Mouse (Mus musculus) stomach, embryonic 15.5 days (tissue): ENCODE measurements at regions not wholly inside any gene's neighbourhood (a gene's known extent, or its start where the extent isn't known, plus 50 kb on each side); places are given as distances from the start of the nearest gene placed in this dataset.

Experiments used
- ATAC-seq: fragments of 200-750 bp; cut with Nextera tagmentation; 2 replicates; pipeline ENCODE4 v1.8.0; 2017; ENCODE audit warnings: low read depth, moderate number of reproducible peaks, moderate TSS enrichment; ENCODE audit not compliant: insufficient read depth, low FRiP score
- H3K27ac ChIP-seq: fragments of 300-500 bp; sonication (generic); 2 replicates; pipeline ENCODE4 v1.5.1; 2015; ENCODE audit warnings: mild to moderate bottlenecking, inconsistent platforms
- H3K27me3 ChIP-seq: fragments of 300-500 bp; sonication (generic); replicated peaks from 2 replicates; pipeline ENCODE4 v1.6.1; 2015; ENCODE audit warnings: inconsistent platforms
- H3K36me3 ChIP-seq: fragments of 300-500 bp; sonication (generic); 2 replicates; pipeline ENCODE4 v1.6.1; 2015; ENCODE audit warnings: inconsistent platforms
- H3K4me1 ChIP-seq: fragments of 300-500 bp; sonication (generic); 2 replicates; pipeline ENCODE4 v1.6.1; 2015; ENCODE audit warnings: inconsistent platforms
- H3K4me2 ChIP-seq: fragments of 300-500 bp; sonication (generic); 2 replicates; pipeline ENCODE4 v1.6.1; 2015; ENCODE audit warnings: mild to moderate bottlenecking, inconsistent platforms
- H3K4me3 ChIP-seq: fragments of 300-500 bp; sonication (generic); replicated peaks from 2 replicates; pipeline ENCODE4 v1.5.1; 2015; ENCODE audit warnings: inconsistent platforms
- H3K9ac ChIP-seq: fragments of 300-500 bp; sonication (generic); 2 replicates; pipeline ENCODE4 v1.6.1; 2015; ENCODE audit warnings: inconsistent platforms
- H3K9me3 ChIP-seq: fragments of 300-500 bp; sonication (generic); 2 replicates; pipeline ENCODE4 v1.6.1; 2016; ENCODE audit warnings: inconsistent platforms
- WGBS: fragments of 180-500 bp; shearing (Covaris S2); methylation state at CpG from one replicate; pipeline ENCODE4 v1.1.7; 2015; 5-methylcytosine and 5-hydroxymethylcytosine counted together

DNA sequence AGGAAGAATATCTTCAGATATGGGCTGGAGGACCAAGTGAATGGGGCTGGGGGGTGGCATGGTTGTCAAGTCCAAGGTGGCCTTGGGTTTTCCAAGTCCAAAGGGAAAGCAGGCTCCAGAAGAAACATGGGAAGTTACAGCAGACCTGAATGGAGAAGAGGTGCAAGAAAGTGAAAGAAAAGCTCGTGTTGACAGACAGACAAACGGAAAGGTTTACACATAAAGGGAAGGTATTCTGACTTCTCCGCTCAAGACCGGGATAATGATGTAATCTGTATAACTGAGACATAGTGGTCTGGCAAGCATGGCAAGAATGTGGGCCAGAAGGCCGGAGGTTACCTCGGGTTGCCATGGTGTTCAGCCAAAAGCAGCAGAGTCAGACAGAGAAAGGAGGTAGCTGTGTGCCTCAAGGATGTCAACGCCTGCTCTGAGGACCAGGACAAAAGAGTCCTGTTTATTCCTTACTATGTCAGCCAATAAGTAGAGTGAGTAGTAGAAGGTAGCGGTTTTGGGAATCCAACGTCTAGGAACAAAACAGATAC, 50.8 kb upstream of the Elk3 start:
- 67% methylated on average over 9 of the region's 9 CpGs for WGBS
- no peaks in the 10 kb centered on the region for H3K36me3 ChIP-seq
- H3K4me2 ChIP-seq = no peak overlapping the region
- H3K4me1 ChIP-seq = no peaks in the 10 kb centered on the region
- H3K9ac ChIP-seq = no peak overlapping the region
- H3K9me3 ChIP-seq = no peaks in the 10 kb centered on the region
- H3K27ac ChIP-seq = no peak overlapping the region
- no peak overlapping the region for H3K4me3 ChIP-seq
- ATAC-seq = no peak
- no peaks in the 10 kb centered on the region for H3K27me3 ChIP-seq

DNA sequence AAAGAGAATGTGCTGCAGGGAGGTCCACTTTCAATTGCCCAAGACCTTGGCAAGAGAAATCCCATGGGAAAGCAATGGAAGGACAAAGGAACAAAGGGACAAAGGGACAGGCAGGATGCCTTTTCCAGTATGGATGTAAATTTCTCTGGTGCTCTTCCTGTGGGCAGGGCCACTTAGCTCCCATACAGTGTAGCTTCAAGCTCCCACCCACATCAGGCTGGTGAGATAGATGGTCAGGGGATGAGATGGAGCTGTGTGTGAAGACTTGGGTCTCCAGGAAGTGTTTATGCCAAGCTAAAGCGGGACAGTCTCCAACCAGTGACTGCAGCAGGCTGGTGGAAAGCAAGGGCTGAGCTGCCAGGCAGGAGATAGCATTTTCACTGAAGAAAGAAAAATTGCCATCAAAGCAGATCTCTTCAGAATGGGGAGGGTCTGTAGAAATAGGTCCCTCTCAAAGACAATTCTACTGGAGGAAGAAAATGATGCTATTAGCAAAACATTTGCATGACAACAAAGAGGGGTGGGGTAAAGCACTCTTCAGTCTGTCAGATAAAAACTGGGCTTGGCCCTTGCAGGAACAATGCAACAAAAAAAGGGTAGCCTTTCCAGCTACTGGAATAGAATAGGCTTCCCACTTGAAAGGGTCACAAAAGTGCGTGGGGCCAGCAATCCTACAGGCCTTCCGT, 53.3 kb upstream of the Elk3 start:
- Histone ChIP-seq H3K4me2 (no peak overlapping the region), H3K27ac (no peak overlapping the region), H3K9me3 (no peaks in the 10 kb centered on the region), H3K4me3 (no peak overlapping the region), H3K36me3 (no peaks in the 10 kb centered on the region), H3K4me1 (no peaks in the 10 kb centered on the region), H3K27me3 (no peaks in the 10 kb centered on the region), H3K9ac (no peak overlapping the region)
- no peak for ATAC-seq
- 59% methylated on average over 3 of the region's 3 CpGs for WGBS

DNA sequence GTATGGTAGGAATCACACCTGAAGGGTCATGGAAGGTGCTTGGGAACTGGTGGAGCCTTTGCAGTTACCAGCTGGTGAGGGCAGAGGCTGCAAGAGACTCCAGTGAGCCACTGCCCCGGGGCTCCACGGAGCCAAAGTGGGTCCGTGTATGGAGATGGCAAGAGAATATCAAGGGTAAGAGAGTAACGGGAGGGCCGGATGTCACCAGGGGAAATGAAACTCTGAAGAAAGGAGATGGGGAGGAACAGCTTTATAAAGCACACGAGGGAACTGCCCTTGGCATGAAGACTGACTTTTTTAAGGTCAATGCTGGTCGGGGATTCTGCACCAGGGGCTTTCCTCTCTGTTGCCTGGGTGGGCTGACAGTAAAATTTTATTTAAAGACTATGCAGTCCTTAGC, 53.9 kb upstream of the Elk3 start:
- H3K36me3 ChIP-seq = no peaks in the 10 kb centered on the region
- H3K4me2 ChIP-seq = no peak overlapping the region
- H3K27me3 ChIP-seq = no peaks in the 10 kb centered on the region
- no peak overlapping the region for H3K4me3 ChIP-seq
- H3K9ac ChIP-seq = no peak overlapping the region
- 78% methylated on average over 7 of the region's 7 CpGs for WGBS
- no peaks in the 10 kb centered on the region for H3K4me1 ChIP-seq
- no peak overlapping the region for H3K27ac ChIP-seq
- H3K9me3 ChIP-seq = no peaks in the 10 kb centered on the region
- ATAC-seq = no peak

DNA sequence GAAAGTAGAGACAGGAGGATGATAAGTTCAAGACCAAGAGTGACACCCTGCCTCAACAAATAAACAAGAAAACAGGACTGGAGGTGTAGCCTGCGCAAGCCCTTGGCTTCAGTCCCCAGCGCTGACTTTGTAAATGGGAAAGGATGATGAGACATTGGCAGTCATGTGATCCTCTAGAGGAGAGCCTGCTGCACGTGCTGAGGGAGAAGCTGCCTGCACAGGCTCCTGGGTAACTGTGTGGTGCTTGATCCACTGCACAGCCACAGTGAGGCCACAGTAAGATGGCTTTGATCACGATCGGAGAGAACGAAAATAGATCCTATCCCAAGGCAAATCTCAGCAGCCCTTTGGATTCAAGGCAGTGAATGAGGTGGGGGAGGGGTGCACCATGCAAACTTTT, 54.4 kb upstream of the Elk3 start:
- 73% methylated on average over 6 of the region's 6 CpGs for WGBS
- no peaks in the 10 kb centered on the region for H3K36me3 ChIP-seq
- H3K4me3 ChIP-seq = no peak overlapping the region
- ATAC-seq = no peak
- no peaks in the 10 kb centered on the region for H3K9me3 ChIP-seq
- H3K27me3 ChIP-seq = no peaks in the 10 kb centered on the region
- H3K27ac ChIP-seq = no peak overlapping the region
- H3K4me1 ChIP-seq = no peaks in the 10 kb centered on the region
- H3K9ac ChIP-seq = no peak overlapping the region
- H3K4me2 ChIP-seq = no peak overlapping the region

GRCm38 (mm10) chr10:93365824-93366223, 54.9 kb upstream of the Elk3 start:
- Histone ChIP-seq H3K27me3 (no peaks in the 10 kb centered on the region), H3K4me3 (no peak overlapping the region), H3K9ac (no peak overlapping the region), H3K4me1 (no peaks in the 10 kb centered on the region), H3K27ac (no peak overlapping the region), H3K4me2 (no peak overlapping the region), H3K9me3 (no peaks in the 10 kb centered on the region), H3K36me3 (no peaks in the 10 kb centered on the region)
- no peak for ATAC-seq
- WGBS = 85% methylated on average over 5 of the region's 5 CpGs

DNA sequence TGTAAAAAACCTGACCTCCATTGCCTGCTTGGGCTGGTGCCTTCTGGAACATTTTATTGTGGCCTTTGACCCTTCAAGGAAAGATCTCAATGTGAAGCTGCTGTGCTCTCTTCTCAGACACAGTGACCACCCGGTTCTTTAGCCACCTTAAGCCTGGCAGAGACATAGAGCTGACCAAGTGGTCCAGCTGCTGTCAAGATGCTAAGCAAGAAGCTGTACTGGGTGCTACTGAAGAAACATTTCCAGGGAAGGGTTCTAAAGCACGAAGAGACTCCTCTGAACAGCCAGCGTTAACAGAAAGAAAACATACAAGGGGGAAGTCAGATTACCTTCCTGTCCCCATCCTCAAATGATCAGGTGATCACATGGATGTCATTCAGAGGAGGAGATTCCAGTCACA, 58.8 kb upstream of the Elk3 start:
- H3K36me3 ChIP-seq = no peaks in the 10 kb centered on the region
- H3K9ac ChIP-seq = no peak overlapping the region
- H3K4me2 ChIP-seq = no peak overlapping the region
- no peak overlapping the region for H3K27ac ChIP-seq
- no peaks in the 10 kb centered on the region for H3K4me1 ChIP-seq
- no peak overlapping the region for H3K4me3 ChIP-seq
- no peaks in the 10 kb centered on the region for H3K27me3 ChIP-seq
- no peaks in the 10 kb centered on the region for H3K9me3 ChIP-seq
- no peak for ATAC-seq
- 69% methylated on average over 3 of the region's 3 CpGs for WGBS

DNA sequence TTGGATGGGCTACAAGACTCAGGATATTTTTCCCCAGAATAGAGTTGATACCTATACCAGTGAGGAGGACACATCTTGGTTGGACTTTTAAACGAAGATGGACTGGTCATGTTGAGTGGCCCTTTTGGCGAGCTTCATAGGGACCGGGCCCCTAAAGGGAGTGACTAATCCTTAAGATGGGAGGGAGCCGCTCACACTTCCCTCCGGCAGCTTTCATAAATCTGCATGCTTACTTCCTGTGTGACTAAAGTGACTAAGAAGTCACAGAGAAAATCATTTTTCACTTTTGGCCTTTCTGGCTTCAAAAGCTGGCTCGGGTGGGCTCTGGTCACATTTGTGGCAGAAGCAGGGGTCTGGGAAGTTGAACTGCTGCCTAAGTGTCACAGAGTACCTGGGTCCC, 59.4 kb upstream of the Elk3 start:
- H3K9ac ChIP-seq = no peak overlapping the region
- no peak overlapping the region for H3K27ac ChIP-seq
- H3K27me3 ChIP-seq = no peaks in the 10 kb centered on the region
- no peaks in the 10 kb centered on the region for H3K9me3 ChIP-seq
- H3K4me3 ChIP-seq = no peak overlapping the region
- no peaks in the 10 kb centered on the region for H3K36me3 ChIP-seq
- no peak overlapping the region for H3K4me2 ChIP-seq
- ATAC-seq = no peak
- 0 out of 2 replicates have a peak, but pooled peaks cover 2% of the 10 kb centered on the region for H3K4me1 ChIP-seq
- whole genome bisulfite sequencing = 56% methylated on average over 6 of the region's 6 CpGs

- no peak overlapping the region for H3K4me2 ChIP-seq
- H3K9me3 ChIP-seq = no peaks in the 10 kb centered on the region
- H3K4me3 ChIP-seq = no peak overlapping the region
- H3K36me3 ChIP-seq = no peaks in the 10 kb centered on the region
- no peak overlapping the region for H3K9ac ChIP-seq
- no peak for ATAC-seq
- H3K27ac ChIP-seq = no peak overlapping the region
- no peaks in the 10 kb centered on the region for H3K27me3 ChIP-seq
- H3K4me1 ChIP-seq = 0 out of 2 replicates have a peak, but pooled peaks cover 2% of the 10 kb centered on the region
- 69% methylated on average over 7 of the region's 7 CpGs for WGBS
Measured at GRCm38 (mm10) chr10:93372281-93372680, 61.3 kb upstream of the Elk3 start.

DNA sequence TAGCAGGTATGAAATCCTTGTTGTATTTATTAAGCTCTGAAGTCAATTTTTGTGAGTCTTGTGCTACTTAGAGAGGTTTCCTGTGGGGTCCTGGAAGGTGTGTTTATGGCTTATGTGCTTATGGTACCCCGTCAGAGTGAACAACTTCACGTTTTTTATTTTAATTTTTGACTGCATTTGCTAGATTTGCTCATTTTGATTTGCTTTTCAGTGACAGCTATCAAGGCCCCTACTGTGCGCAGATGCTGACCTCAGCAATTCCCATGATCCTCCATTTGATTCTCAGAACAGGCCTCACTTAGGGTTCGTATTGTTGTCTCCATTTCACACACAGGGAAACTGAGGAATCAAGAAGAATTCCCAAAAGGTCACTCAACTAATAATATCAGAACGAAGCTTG, 62.3 kb upstream of the Elk3 start:
- Histone ChIP-seq H3K9ac (no peak overlapping the region), H3K36me3 (no peaks in the 10 kb centered on the region), H3K27ac (no peak overlapping the region), H3K27me3 (no peaks in the 10 kb centered on the region), H3K4me3 (no peak overlapping the region), H3K9me3 (no peaks in the 10 kb centered on the region), H3K4me1 (0 out of 2 replicates have a peak, but pooled peaks cover 2% of the 10 kb centered on the region), H3K4me2 (no peak overlapping the region)
- 75% methylated on average over 5 of the region's 5 CpGs for WGBS
- no peak for ATAC-seq

DNA sequence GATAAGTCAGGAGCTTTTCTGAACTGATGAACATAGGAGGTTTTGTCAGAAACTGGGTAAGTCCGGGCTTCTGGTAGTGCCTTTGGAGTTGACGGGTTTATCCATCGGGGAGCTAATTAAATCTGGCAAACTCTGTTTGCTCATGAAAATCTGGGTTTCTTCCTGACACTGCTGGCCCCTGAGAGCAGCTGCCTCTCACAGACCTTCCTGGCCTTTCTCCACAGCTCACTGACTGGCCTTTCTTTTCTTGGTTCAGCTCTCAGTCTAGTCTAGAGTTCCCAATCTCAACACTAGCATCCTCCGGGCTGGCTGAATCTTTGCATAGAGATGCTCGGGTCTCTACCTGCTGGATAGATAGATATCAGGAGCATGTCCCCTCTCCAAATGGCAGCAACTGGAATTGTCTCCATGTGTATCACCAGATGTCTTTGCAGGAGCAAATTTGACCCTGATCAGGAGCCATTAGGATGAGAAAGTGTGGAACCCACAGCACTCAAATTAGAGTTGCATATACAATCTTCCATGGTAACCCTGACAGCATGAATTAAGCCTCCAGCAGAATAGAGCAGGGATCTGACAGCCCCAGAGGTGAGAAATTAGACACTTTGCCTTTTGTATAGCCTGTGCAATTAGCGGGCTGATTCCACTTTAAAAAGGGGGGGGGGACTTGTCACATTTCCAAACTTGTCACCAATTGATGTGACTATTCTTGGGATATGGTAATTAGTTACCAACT, 63.2 kb upstream of the Elk3 start:
- Histone ChIP-seq H3K36me3 (no peaks in the 10 kb centered on the region), H3K4me1 (0 out of 2 replicates have a peak, but pooled peaks cover 2% of the 10 kb centered on the region), H3K27me3 (no peaks in the 10 kb centered on the region), H3K9me3 (no peaks in the 10 kb centered on the region), H3K4me2 (no peak overlapping the region), H3K4me3 (no peak overlapping the region), H3K9ac (no peak overlapping the region), H3K27ac (no peak overlapping the region)
- no peak for ATAC-seq
- WGBS = 79% methylated on average over 6 of the region's 6 CpGs

- Histone ChIP-seq H3K4me1 (0 out of 2 replicates have a peak, but pooled peaks cover 2% of the 10 kb centered on the region), H3K36me3 (no peaks in the 10 kb centered on the region), H3K9me3 (no peaks in the 10 kb centered on the region), H3K4me3 (no peak overlapping the region), H3K27ac (no peak overlapping the region), H3K9ac (no peak overlapping the region), H3K27me3 (no peaks in the 10 kb centered on the region), H3K4me2 (no peak overlapping the region)
- no peak for ATAC-seq
- 88% methylated on average over 2 of the region's 2 CpGs for WGBS
Measured at GRCm38 (mm10) chr10:93374690-93374994, 63.7 kb upstream of the Elk3 start.

DNA sequence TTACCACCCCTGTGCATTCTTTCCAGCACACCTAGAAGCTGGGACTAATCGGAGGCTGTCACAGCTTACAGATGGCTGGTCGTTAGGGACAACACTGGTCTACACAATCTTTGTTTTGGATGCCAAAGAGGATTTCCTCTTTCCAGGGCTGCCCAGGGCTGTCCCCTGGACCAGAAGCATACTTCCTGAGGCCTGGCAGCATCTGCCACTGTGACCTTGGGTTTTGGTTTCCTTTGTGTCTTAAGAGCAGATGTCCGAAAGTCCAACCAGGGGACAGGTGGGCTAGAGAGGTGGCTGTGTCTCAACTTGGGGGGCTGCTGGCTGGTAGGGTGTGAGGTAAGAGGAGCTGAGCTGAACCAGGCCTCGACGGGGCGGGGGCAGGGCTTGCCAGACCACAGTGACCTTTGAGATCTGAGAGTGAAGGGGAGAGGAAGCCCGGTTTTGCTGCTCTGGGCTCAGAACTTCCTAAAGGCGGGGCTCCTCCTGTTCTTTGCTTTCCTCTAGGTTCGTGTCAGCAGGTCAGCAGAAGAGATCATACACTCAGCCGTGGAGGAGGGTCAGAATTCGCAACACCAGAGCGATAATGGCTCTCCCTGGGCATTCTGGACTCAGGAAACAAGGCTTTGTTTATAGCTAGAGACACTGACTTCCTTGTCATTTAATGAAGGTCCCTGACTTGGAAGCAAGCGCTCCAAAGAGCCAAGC, 64.2 kb upstream of the Elk3 start:
- Histone ChIP-seq H3K4me1 (0 out of 2 replicates have a peak, but pooled peaks cover 2% of the 10 kb centered on the region), H3K9ac (no peak overlapping the region), H3K36me3 (no peaks in the 10 kb centered on the region), H3K9me3 (no peaks in the 10 kb centered on the region), H3K27ac (peak overlapping the region; percentile 35; the same call in 1 of the 2 replicates), H3K27me3 (no peaks in the 10 kb centered on the region), H3K4me3 (no peak overlapping the region), H3K4me2 (no peak overlapping the region)
- WGBS = 39% methylated on average over 13 of the region's 13 CpGs
- ATAC-seq = no peak
